Comparison of ENCODE assay signal across 10 mouse cellular contexts in the genomic region with DNA sequence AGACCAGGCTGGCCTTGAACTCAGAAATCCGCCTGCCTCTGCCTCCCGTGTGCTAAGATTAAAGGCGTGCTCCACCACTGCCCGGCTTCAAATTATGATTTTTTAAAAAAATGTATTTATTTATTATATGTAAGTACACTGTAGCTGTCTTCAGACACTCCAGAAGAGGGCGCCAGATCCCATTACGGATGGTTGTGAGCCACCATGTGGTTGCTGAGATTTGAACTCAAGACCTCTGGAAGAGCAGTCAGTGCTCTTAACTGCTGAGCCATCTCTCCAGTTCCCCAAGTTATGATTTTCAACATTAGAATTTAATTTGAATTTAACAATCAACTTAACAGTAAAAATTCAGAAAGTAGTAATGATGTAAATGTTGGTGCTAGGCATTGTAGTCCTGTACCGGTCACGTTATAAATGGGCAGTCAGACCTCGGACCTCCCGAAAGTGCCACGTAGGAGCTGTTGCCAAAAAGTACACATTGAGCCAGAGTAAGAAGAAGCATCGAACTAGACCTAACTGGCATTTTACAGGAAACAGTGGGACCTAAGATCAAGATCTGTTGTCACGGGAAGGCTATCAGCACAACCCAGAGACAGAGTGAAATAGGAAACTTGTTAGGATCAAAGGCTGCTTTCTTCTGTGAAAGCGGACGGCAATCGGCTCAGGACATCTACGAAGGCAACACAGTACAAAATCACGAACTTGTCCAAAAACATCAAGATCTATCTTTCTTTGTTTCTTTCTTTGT. TPM values are rescaled to one million over a fixed set of nuclear protein-coding genes. Genes with fewer than 3 reads are reported as not detected.
A peak's percentile ranks its signal among the peaks of the same experiment; 100 is the strongest.
DNase-seq lines count a peak whose midpoint lies in the region; ATAC-seq and TF ChIP-seq lines count a peak whose summit lies in the region.
"Had no signal": no experiment of that assay in that cellular context is flagged by ENCODE, and none has a peak within 500 bp of the region (broad histone marks: within the 10 kb centered on the region; RNA-seq: fewer than 3 reads in every experiment).

No protein-coding gene starts in this region.

- no peaks in the 10 kb centered on the region for H3K79me2 ChIP-seq in MEL (ENCODE audit: control insufficient read depth, insufficient read depth, low read length, poor library complexity)

- H3K27ac ChIP-seq in hindbrain, postnatal 0 days, result no peak overlapping the region
- no peak overlapping the region for H3K27ac ChIP-seq in hindbrain, embryonic 13.5 days
- H3K27ac ChIP-seq in MEL (ENCODE audit: control insufficient read depth, low read depth, low read length), result peak overlapping the region; percentile 61
- H3K27ac ChIP-seq in liver, embryonic 13.5 days, result no peak overlapping the region
- H3K27ac ChIP-seq: embryonic facial prominence, embryonic 15.5 days had no signal

- no peak for DNase-seq in hindbrain, postnatal 0 days (ENCODE audit: low spot score)
- peak; percentile 29 to 44 for DNase-seq in B cell, adult 2 months
- DNase-seq in MEL (ENCODE audit: low read depth, low spot score), result peak; percentile 77
- no peak for DNase-seq in liver, embryonic 13.5 days
- no peak for DNase-seq in T-cell, adult 2 months (ENCODE audit: low spot score)
- no peak for DNase-seq in cerebellum, adult 9-10 months
- DNase-seq: left cerebral cortex, postnatal 4 days had no signal

- no peak for ATAC-seq in hindbrain, postnatal 0 days
- ATAC-seq in hindbrain, embryonic 13.5 days (ENCODE audit: low FRiP score), result no peak
- peak; percentile 58 for ATAC-seq in liver, embryonic 13.5 days (ENCODE audit: low read depth)
- no peak for ATAC-seq in cerebellum, adult (ENCODE audit: insufficient number of reproducible peaks, low FRiP score, low TSS enrichment)

- H3K4me3 ChIP-seq in hindbrain, postnatal 0 days (ENCODE audit: low read length), result no peak overlapping the region
- no peak overlapping the region for H3K4me3 ChIP-seq in hindbrain, embryonic 13.5 days
- peak overlapping the region; percentile 56 for H3K4me3 ChIP-seq in MEL (ENCODE audit: control insufficient read depth in 1 of 2, insufficient read depth in 1 of 2, low read depth in 2 of 2, low read length in 2 of 2)
- peak overlapping the region; percentile 11 for H3K4me3 ChIP-seq in liver, embryonic 13.5 days (replicated peaks)
- H3K4me3 ChIP-seq: embryonic facial prominence, embryonic 15.5 days had no signal

- no peaks in the 10 kb centered on the region for H3K36me3 ChIP-seq in hindbrain, postnatal 0 days (ENCODE audit: insufficient read depth, low read length)
- no peaks in the 10 kb centered on the region for H3K36me3 ChIP-seq in hindbrain, embryonic 13.5 days
- H3K36me3 ChIP-seq in MEL (ENCODE audit: control insufficient read depth in 1 of 2, insufficient read depth in 2 of 2, low read length in 2 of 2), result peaks cover 0 to 4% of the 10 kb centered on the region in 2 experiments; a peak in 2 of 4 replicates
- H3K36me3 ChIP-seq in liver, embryonic 13.5 days, result no peaks in the 10 kb centered on the region
- H3K36me3 ChIP-seq: embryonic facial prominence, embryonic 15.5 days had no signal

- no peaks in the 10 kb centered on the region for H3K9me3 ChIP-seq in hindbrain, postnatal 0 days (ENCODE audit: low read length)
- H3K9me3 ChIP-seq in hindbrain, embryonic 13.5 days, result no peaks in the 10 kb centered on the region
- H3K9me3 ChIP-seq in MEL (replicated peaks; ENCODE audit: insufficient read depth, low read length), result no peaks in the 10 kb centered on the region
- no peaks in the 10 kb centered on the region for H3K9me3 ChIP-seq in liver, embryonic 13.5 days (replicated peaks)
- H3K9me3 ChIP-seq: embryonic facial prominence, embryonic 15.5 days had no signal

- peak; percentile 13 for TF ChIP-seq RAD21 in MEL (IDR thresholded peaks at IDR 0.05; ENCODE audit: low read depth, low read length)

- peak; percentile 67 to 81 for TF ChIP-seq EP300 in MEL (IDR thresholded peaks at IDR 0.05; ENCODE audit: low read depth in 1 of 2, low read length in 2 of 2)

- H3K4me1 ChIP-seq in hindbrain, postnatal 0 days (ENCODE audit: insufficient read depth, low read length), result no peaks in the 10 kb centered on the region
- H3K4me1 ChIP-seq in hindbrain, embryonic 13.5 days (replicated peaks), result peaks cover 3% of the 10 kb centered on the region; the same call in 1 of the 2 replicates
- peaks cover 0 to 17% of the 10 kb centered on the region in 2 experiments; a peak in 2 of 4 replicates for H3K4me1 ChIP-seq in MEL (ENCODE audit: control insufficient read depth in 1 of 2, insufficient read depth in 2 of 2, low read length in 2 of 2)
- H3K4me1 ChIP-seq in liver, embryonic 13.5 days (replicated peaks), result no peaks in the 10 kb centered on the region; the same call in none of the 2 replicates
- H3K4me1 ChIP-seq: embryonic facial prominence, embryonic 15.5 days had no signal

- no peak overlapping the region for H3K9ac ChIP-seq in hindbrain, postnatal 0 days (replicated peaks; ENCODE audit: low read length)
- H3K9ac ChIP-seq in hindbrain, embryonic 13.5 days, result no peak overlapping the region
- peak overlapping the region; percentile 41 for H3K9ac ChIP-seq in MEL (ENCODE audit: control insufficient read depth, low read depth, low read length, poor library complexity, severe bottlenecking)
- no peak overlapping the region for H3K9ac ChIP-seq in liver, embryonic 13.5 days
- H3K9ac ChIP-seq: embryonic facial prominence, embryonic 15.5 days had no signal

- TF ChIP-seq CTCF in hindbrain, postnatal 0 days (IDR thresholded peaks at IDR 0.05; ENCODE audit: low read depth), result 0 out of 2 replicates have a peak, but pooled peaks have one; percentile 7
- peak in 2 of 3 experiments; percentile 23 to 28; a peak in 1 of 6 replicates for TF ChIP-seq CTCF in MEL (IDR thresholded peaks at IDR 0.05 in 2 of 3, conservative IDR thresholded peaks at IDR 0.05 in 1 of 3; ENCODE audit: control insufficient read depth in 1 of 3, insufficient read depth in 1 of 3, low read depth in 2 of 3, low read length in 3 of 3, poor library complexity in 1 of 3, severe bottlenecking in 1 of 3)

- 88% methylated on average over 18 of the region's 18 CpGs for WGBS in hindbrain, postnatal 0 days
- WGBS in hindbrain, embryonic 13.5 days, result 83% methylated on average over 18 of the region's 18 CpGs
- 30% methylated on average over 18 of the region's 18 CpGs for WGBS in liver, embryonic 13.5 days (ENCODE audit: insufficient replicate concordance)

- H3K4me2 ChIP-seq in hindbrain, postnatal 0 days (ENCODE audit: low read depth, low read length), result no peak overlapping the region
- H3K4me2 ChIP-seq in hindbrain, embryonic 13.5 days, result no peak overlapping the region
- H3K4me2 ChIP-seq in liver, embryonic 13.5 days, result peak overlapping the region; percentile 53
- H3K4me2 ChIP-seq: embryonic facial prominence, embryonic 15.5 days had no signal

- no peak for TF ChIP-seq POLR2A in MEL (IDR thresholded peaks at IDR 0.05; ENCODE audit: control insufficient read depth in 1 of 2, insufficient read depth in 1 of 2, low read depth in 1 of 2, low read length in 2 of 2, poor library complexity in 1 of 2)

- H3K27me3 ChIP-seq in hindbrain, postnatal 0 days (ENCODE audit: insufficient read depth, low read length), result no peaks in the 10 kb centered on the region
- H3K27me3 ChIP-seq in hindbrain, embryonic 13.5 days, result 0 out of 2 replicates have a peak, but pooled peaks cover 2% of the 10 kb centered on the region
- no peaks in the 10 kb centered on the region for H3K27me3 ChIP-seq in MEL (ENCODE audit: control insufficient read depth in 1 of 2, insufficient read depth in 2 of 2, low read length in 2 of 2)
- no peaks in the 10 kb centered on the region for H3K27me3 ChIP-seq in liver, embryonic 13.5 days
- H3K27me3 ChIP-seq: embryonic facial prominence, embryonic 15.5 days had no signal

TF ChIP-seq in MEL, 35 proteins besides CTCF, POLR2A, EP300 and RAD21:
- TF ChIP-seq BHLHE40 (IDR thresholded peaks at IDR 0.05; ENCODE audit: borderline replicate concordance, low read depth, low read length) (peak; percentile 73; the same call in 1 of the 2 replicates), MYB (IDR thresholded peaks at IDR 0.05; ENCODE audit: low read depth, low read length) (peak; percentile 18; the same call in 1 of the 2 replicates), NELFE (IDR thresholded peaks at IDR 0.05; ENCODE audit: low read depth, low read length) (no peak), E2F4 (IDR thresholded peaks at IDR 0.05; ENCODE audit: borderline replicate concordance, low read depth, low read length) (no peak), USF1 (IDR thresholded peaks at IDR 0.05; ENCODE audit: low read depth, low read length) (peak; percentile 17; the same call in 1 of the 2 replicates), GATA1 (IDR thresholded peaks at IDR 0.05; ENCODE audit: low read depth, low read length) (peak; percentile 65), TCF12 (IDR thresholded peaks at IDR 0.05; ENCODE audit: low read depth, low read length) (peak; percentile 72), MYC (IDR thresholded peaks at IDR 0.05; ENCODE audit: low read depth, low read length) (0 out of 2 replicates have a peak, but pooled peaks have one; percentile 72), ZMIZ1 (IDR thresholded peaks at IDR 0.05; ENCODE audit: low read depth, low read length) (no peak), HCFC1 (IDR thresholded peaks at IDR 0.05; ENCODE audit: low read depth, low read length) (no peak), SIN3A (IDR thresholded peaks at IDR 0.05; ENCODE audit: low read length) (peak; percentile 34; the same call in 1 of the 2 replicates), TAL1 (IDR thresholded peaks at IDR 0.05; ENCODE audit: low read length) (peak; percentile 33), ETS1 (IDR thresholded peaks at IDR 0.05; ENCODE audit: low read depth, low read length) (peak; percentile 33; the same call in 1 of the 2 replicates), USF2 (IDR thresholded peaks at IDR 0.05; ENCODE audit: borderline replicate concordance in 1 of 2, insufficient read depth in 1 of 2, low read depth in 1 of 2, low read length in 2 of 2) (no peak)

RNA-seq across cellular contexts. Expression of a gene that starts 40.2 kb away (rescaled TPM):
- 32.7 and 40.0 TPM in 2 replicates for total RNA-seq in hindbrain, postnatal 0 days (2014; rRNA removed)
- polyA plus RNA-seq in hindbrain, postnatal 0 days (2015; fragmentation: Nextera tagmentation; extraction: Ambion mirVana), result 17.1 and 17.8 TPM in 2 replicates
- 32.8 and 32.9 TPM in 2 replicates for polyA plus RNA-seq in hindbrain, embryonic 13.5 days (2015; fragmentation: Nextera tagmentation; extraction: Ambion mirVana)
- 47.8 and 49.0 TPM in 2 replicates for total RNA-seq in MEL (2012; rRNA removed)
- 10 to 100 TPM in 1 of 2 experiments, not detected in 1; 32.3 TPM for polyA plus RNA-seq in MEL (2012; ENCODE audit: insufficient read depth in 1 of 2, insufficient read length in 2 of 2, low read depth in 1 of 2, low replicate concordance in 2 of 2, missing spikeins in 1 of 2)
- polyA plus RNA-seq in liver, embryonic 13.5 days (2015; fragmentation: Nextera tagmentation; extraction: Ambion mirVana), result 14.3 and 18.2 TPM in 2 replicates

Comparison
In these comparisons a context has a peak if more than half of its experiments do, and no peak if none do; other contexts are left out.
1. DNase-seq: peak in B cell, adult 2 months (2 of 2) and MEL (single experiment); none in hindbrain, postnatal 0 days (single experiment), liver, embryonic 13.5 days (single experiment), T-cell, adult 2 months (single experiment) and cerebellum, adult 9-10 months (single experiment).
2. H3K4me3 ChIP-seq: peak in MEL (2 of 2) and liver, embryonic 13.5 days (single experiment); none in hindbrain, postnatal 0 days (single experiment) and hindbrain, embryonic 13.5 days (single experiment).